ENCODE assay signal across 8 mouse cellular contexts in the genomic region with DNA sequence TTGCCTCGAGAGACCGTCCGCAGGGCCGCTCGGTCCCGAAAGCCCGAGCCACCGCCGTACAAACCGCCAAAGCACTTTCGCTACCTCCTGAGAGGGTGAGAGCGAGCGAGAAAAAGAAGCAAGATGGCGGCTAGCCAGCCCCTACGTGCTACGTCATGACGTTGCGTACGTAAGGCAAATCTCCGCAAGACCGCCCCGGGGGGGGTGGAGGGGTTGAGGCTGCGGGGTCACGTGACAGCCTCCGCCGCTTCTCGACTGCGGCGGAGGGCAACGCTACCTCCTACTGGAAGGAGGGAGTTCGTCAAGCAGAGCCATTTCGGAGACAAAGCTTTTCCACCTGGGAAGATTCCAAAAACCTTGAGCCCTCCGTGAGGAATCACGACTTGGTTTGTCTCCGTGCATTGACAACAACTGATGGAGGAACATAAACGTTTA. TPM values are rescaled to one million over a fixed set of nuclear protein-coding genes. Genes with fewer than 3 reads are reported as not detected.
A peak's percentile ranks its signal among the peaks of the same experiment; 100 is the strongest.
DNase-seq lines count a peak whose midpoint lies in the region; ATAC-seq lines count a peak whose summit lies in the region.

A gene (minus strand): TSS at position 156 of the 435 bp plus-strand sequence.

- peak; percentile 98 to 100 for DNase-seq in adrenal gland, adult (ENCODE audit: inconsistent age in 2 of 2, low spot score in 1 of 2)
- DNase-seq in embryo, embryonic 10.5 days (ENCODE audit: low spot score), result peak; percentile 99
- peak; percentile 99 for DNase-seq in gastrocnemius, postnatal 14 days
- DNase-seq in left cerebral cortex, postnatal 10 days (ENCODE audit: extremely low spot score in 1 of 2, low spot score in 2 of 2), result peak; percentile 99 to 100
- DNase-seq in right cerebral cortex, postnatal 25 days, result peak; percentile 98
- peak; percentile 97 to 99 for DNase-seq in urinary bladder, postnatal 4 days (ENCODE audit: low spot score in 2 of 2)

- peak; percentile 90 for ATAC-seq in inflammation-experienced regulatory T-cells, adult 6 months
- peak; percentile 89 for ATAC-seq in megakaryocyte-erythroid progenitor cell, adult 5-6 weeks (replicated peaks; ENCODE audit: low FRiP score, low TSS enrichment, poor library complexity, severe bottlenecking)

- intact Hi-C loops in gastrocnemius, postnatal 14 days (cut with DNase I; ENCODE audit: low total_unique reads), result no loop called here
- intact Hi-C loops in left cerebral cortex, postnatal 10 days (cut with DNase I), result loop anchor here (10.0 kb wide), 1 partner anchor 314 kb away; no protein-coding TSS in a partner anchor

RNA-seq across cellular contexts. Expression of the gene that starts here (rescaled TPM):
- total RNA-seq in gastrocnemius, postnatal 14 days (2021), result 10 to 100 TPM; 57.9 to 58.5 TPM
- 100 to 1,000 TPM; 214 to 351 (median 255) TPM for polyA plus RNA-seq in inflammation-experienced regulatory T-cells, adult 6 months (2017; shearing (Covaris generic))
- 100 to 1,000 TPM; 212 to 222 TPM for total RNA-seq in left cerebral cortex, postnatal 10 days (2021)
- 251 and 298 TPM in 2 replicates for total RNA-seq in megakaryocyte-erythroid progenitor cell, adult 5-6 weeks (2014; fragmentation: Nextera tagmentation)
- total RNA-seq in megakaryocyte-erythroid progenitor cell, adult 5-6 weeks (2017), result 150 and 186 TPM in 2 replicates

Comparison
In these comparisons a context has a peak if more than half of its experiments do, and no peak if none do; other contexts are left out.
1. Peak in every context shown above with its lines: DNase-seq and ATAC-seq.